Mouse (Mus musculus): ENCODE results near the gene Cbfa2t3. TPM values are rescaled to one million over a fixed set of nuclear protein-coding genes. Genes with fewer than 3 reads are reported as not detected.

The Cbfa2t3 gene
- polyA plus RNA-seq, 1 experiment from 2014 or later, result 23.9 TPM

GRCm38 (mm10) chr8:122606810-122607209 lies 92.1 kb downstream of the Cbfa2t3 start:
- Histone ChIP-seq H3K9me3 (ENCODE audit: control insufficient read depth, low read length) (no peaks in the 10 kb centered on the region), H3K4me1 (ENCODE audit: control insufficient read depth, insufficient read depth, low read length) (peaks cover 3% of the 10 kb centered on the region; the same call in 1 of the 2 replicates), H3K27ac (ENCODE audit: low read depth, low read length) (no peak overlapping the region), H3K4me3 (ENCODE audit: low read depth, low read length) (no peak overlapping the region), H3K9ac (replicated peaks; ENCODE audit: low read depth, low read length) (no peak overlapping the region), H3K36me3 (ENCODE audit: control insufficient read depth, insufficient read depth, low read length) (no peaks in the 10 kb centered on the region), H3K4me2 (ENCODE audit: low read depth, low read length) (no peak overlapping the region), H3K27me3 (ENCODE audit: control insufficient read depth, insufficient read depth, low read length) (no peaks in the 10 kb centered on the region)
- WGBS, result 93% methylated on average over 11 of the region's 12 CpGs
- no peak for ATAC-seq (ENCODE audit: low read depth)

- Histone ChIP-seq H3K9me3 (ENCODE audit: control insufficient read depth, low read length) (no peaks in the 10 kb centered on the region), H3K4me2 (ENCODE audit: low read depth, low read length) (no peak overlapping the region), H3K36me3 (ENCODE audit: control insufficient read depth, insufficient read depth, low read length) (no peaks in the 10 kb centered on the region), H3K4me3 (ENCODE audit: low read depth, low read length) (no peak overlapping the region), H3K4me1 (ENCODE audit: control insufficient read depth, insufficient read depth, low read length) (no peaks in the 10 kb centered on the region; the same call in 1 of the 2 replicates), H3K27ac (ENCODE audit: low read depth, low read length) (no peak overlapping the region), H3K27me3 (ENCODE audit: control insufficient read depth, insufficient read depth, low read length) (no peaks in the 10 kb centered on the region), H3K9ac (replicated peaks; ENCODE audit: low read depth, low read length) (no peak overlapping the region)
- 85% methylated on average over 4 of the region's 4 CpGs for WGBS
- no peak for ATAC-seq (ENCODE audit: low read depth)
These were observed 93.5 kb downstream of the Cbfa2t3 start for GRCm38 (mm10) chr8:122605367-122605766.

GRCm38 (mm10) chr8:122604640-122605039 lies 94.3 kb downstream of the Cbfa2t3 start:
- Histone ChIP-seq H3K4me2 (ENCODE audit: low read depth, low read length) (no peak overlapping the region), H3K4me3 (ENCODE audit: low read depth, low read length) (no peak overlapping the region), H3K9me3 (ENCODE audit: control insufficient read depth, low read length) (no peaks in the 10 kb centered on the region), H3K36me3 (ENCODE audit: control insufficient read depth, insufficient read depth, low read length) (no peaks in the 10 kb centered on the region), H3K9ac (replicated peaks; ENCODE audit: low read depth, low read length) (no peak overlapping the region), H3K27ac (ENCODE audit: low read depth, low read length) (no peak overlapping the region), H3K27me3 (ENCODE audit: control insufficient read depth, insufficient read depth, low read length) (no peaks in the 10 kb centered on the region), H3K4me1 (ENCODE audit: control insufficient read depth, insufficient read depth, low read length) (no peaks in the 10 kb centered on the region)
- 25% methylated on average over 1 of the region's 1 CpGs for WGBS
- ATAC-seq (ENCODE audit: low read depth), result no peak

- Histone ChIP-seq H3K27me3 (ENCODE audit: control insufficient read depth, insufficient read depth, low read length) (no peaks in the 10 kb centered on the region), H3K9me3 (ENCODE audit: control insufficient read depth, low read length) (no peaks in the 10 kb centered on the region), H3K9ac (replicated peaks; ENCODE audit: low read depth, low read length) (no peak overlapping the region), H3K4me1 (ENCODE audit: control insufficient read depth, insufficient read depth, low read length) (no peaks in the 10 kb centered on the region), H3K4me3 (ENCODE audit: low read depth, low read length) (no peak overlapping the region), H3K27ac (ENCODE audit: low read depth, low read length) (no peak overlapping the region), H3K4me2 (ENCODE audit: low read depth, low read length) (no peak overlapping the region), H3K36me3 (ENCODE audit: control insufficient read depth, insufficient read depth, low read length) (no peaks in the 10 kb centered on the region)
- ATAC-seq (ENCODE audit: low read depth), result no peak
- WGBS, result 84% methylated on average over 9 of the region's 9 CpGs
These were observed 98.2 kb downstream of the Cbfa2t3 start for GRCm38 (mm10) chr8:122600666-122601065.

GRCm38 (mm10) chr8:122596031-122596430 lies 102.9 kb downstream of the Cbfa2t3 start:
- WGBS, result 63% methylated on average over 4 of the region's 4 CpGs
- ATAC-seq (ENCODE audit: low read depth), result no peak
- H3K4me2 ChIP-seq (ENCODE audit: low read depth, low read length), result no peak overlapping the region

GRCm38 (mm10) chr8:122593783-122594507 lies 105.0 kb downstream of the Cbfa2t3 start:
- H3K36me3 ChIP-seq (ENCODE audit: control insufficient read depth, insufficient read depth, low read length), result no peaks in the 10 kb centered on the region
- H3K9ac ChIP-seq (replicated peaks; ENCODE audit: low read depth, low read length), result no peak overlapping the region
- no peak overlapping the region for H3K27ac ChIP-seq (ENCODE audit: low read depth, low read length)
- no peaks in the 10 kb centered on the region for H3K9me3 ChIP-seq (ENCODE audit: control insufficient read depth, low read length)
- H3K27me3 ChIP-seq (ENCODE audit: control insufficient read depth, insufficient read depth, low read length), result no peaks in the 10 kb centered on the region
- ATAC-seq (ENCODE audit: low read depth), result peak; percentile 24; the same call in 1 of the 2 replicates
- no peak overlapping the region for H3K4me3 ChIP-seq (ENCODE audit: low read depth, low read length)
- H3K4me1 ChIP-seq (ENCODE audit: control insufficient read depth, insufficient read depth, low read length), result 0 out of 2 replicates have a peak, but pooled peaks cover 7% of the 10 kb centered on the region
- 61% methylated on average over 19 of the region's 19 CpGs for WGBS
- no peak overlapping the region for H3K4me2 ChIP-seq (ENCODE audit: low read depth, low read length)

More at GRCm38 (mm10) chr8:122596031-122596430, 102.9 kb downstream of the Cbfa2t3 start:
- no peaks in the 10 kb centered on the region for H3K36me3 ChIP-seq (ENCODE audit: control insufficient read depth, insufficient read depth, low read length)
- H3K27ac ChIP-seq (ENCODE audit: low read depth, low read length), result no peak overlapping the region
- H3K27me3 ChIP-seq (ENCODE audit: control insufficient read depth, insufficient read depth, low read length), result no peaks in the 10 kb centered on the region
- no peaks in the 10 kb centered on the region for H3K9me3 ChIP-seq (ENCODE audit: control insufficient read depth, low read length)
- H3K4me3 ChIP-seq (ENCODE audit: low read depth, low read length), result no peak overlapping the region
- H3K4me1 ChIP-seq (ENCODE audit: control insufficient read depth, insufficient read depth, low read length), result 0 out of 2 replicates have a peak, but pooled peaks cover 7% of the 10 kb centered on the region
- H3K9ac ChIP-seq (replicated peaks; ENCODE audit: low read depth, low read length), result no peak overlapping the region

GRCm38 (mm10) chr8:122593240-122593639 lies 105.7 kb downstream of the Cbfa2t3 start:
- no peak for ATAC-seq (ENCODE audit: low read depth)
- no peaks in the 10 kb centered on the region for H3K27me3 ChIP-seq (ENCODE audit: control insufficient read depth, insufficient read depth, low read length)
- WGBS, result 60% methylated on average over 12 of the region's 12 CpGs
- H3K4me1 ChIP-seq (ENCODE audit: control insufficient read depth, insufficient read depth, low read length), result 0 out of 2 replicates have a peak, but pooled peaks cover 7% of the 10 kb centered on the region
- no peaks in the 10 kb centered on the region for H3K36me3 ChIP-seq (ENCODE audit: control insufficient read depth, insufficient read depth, low read length)
- H3K4me2 ChIP-seq (ENCODE audit: low read depth, low read length), result no peak overlapping the region
- no peak overlapping the region for H3K4me3 ChIP-seq (ENCODE audit: low read depth, low read length)
- H3K9ac ChIP-seq (replicated peaks; ENCODE audit: low read depth, low read length), result no peak overlapping the region
- H3K9me3 ChIP-seq (ENCODE audit: control insufficient read depth, low read length), result no peaks in the 10 kb centered on the region
- H3K27ac ChIP-seq (ENCODE audit: low read depth, low read length), result no peak overlapping the region

GRCm38 (mm10) chr8:122586749-122587148 lies 112.2 kb downstream of the Cbfa2t3 start:
- 87% methylated on average over 10 of the region's 10 CpGs for WGBS

GRCm38 (mm10) chr8:122586171-122586570 lies 112.7 kb downstream of the Cbfa2t3 start:
- Histone ChIP-seq H3K27ac (ENCODE audit: low read depth, low read length) (no peak overlapping the region), H3K27me3 (ENCODE audit: control insufficient read depth, insufficient read depth, low read length) (no peaks in the 10 kb centered on the region), H3K9me3 (ENCODE audit: control insufficient read depth, low read length) (no peaks in the 10 kb centered on the region), H3K4me2 (ENCODE audit: low read depth, low read length) (no peak overlapping the region), H3K4me3 (ENCODE audit: low read depth, low read length) (no peak overlapping the region), H3K36me3 (ENCODE audit: control insufficient read depth, insufficient read depth, low read length) (no peaks in the 10 kb centered on the region), H3K4me1 (ENCODE audit: control insufficient read depth, insufficient read depth, low read length) (0 out of 2 replicates have a peak, but pooled peaks cover 7% of the 10 kb centered on the region), H3K9ac (replicated peaks; ENCODE audit: low read depth, low read length) (no peak overlapping the region)
- peak; percentile 54; the same call in 1 of the 2 replicates for ATAC-seq (ENCODE audit: low read depth)
- WGBS, result 40% methylated on average over 7 of the region's 7 CpGs

More at GRCm38 (mm10) chr8:122586749-122587148, 112.2 kb downstream of the Cbfa2t3 start:
- H3K4me2 ChIP-seq (ENCODE audit: low read depth, low read length), result no peak overlapping the region
- H3K27me3 ChIP-seq (ENCODE audit: control insufficient read depth, insufficient read depth, low read length), result no peaks in the 10 kb centered on the region
- H3K9me3 ChIP-seq (ENCODE audit: control insufficient read depth, low read length), result no peaks in the 10 kb centered on the region
- no peak for ATAC-seq (ENCODE audit: low read depth)
- no peak overlapping the region for H3K27ac ChIP-seq (ENCODE audit: low read depth, low read length)
- 0 out of 2 replicates have a peak, but pooled peaks cover 7% of the 10 kb centered on the region for H3K4me1 ChIP-seq (ENCODE audit: control insufficient read depth, insufficient read depth, low read length)
- H3K4me3 ChIP-seq (ENCODE audit: low read depth, low read length), result no peak overlapping the region
- no peak overlapping the region for H3K9ac ChIP-seq (replicated peaks; ENCODE audit: low read depth, low read length)
- no peaks in the 10 kb centered on the region for H3K36me3 ChIP-seq (ENCODE audit: control insufficient read depth, insufficient read depth, low read length)
